Mouse (Mus musculus) stomach, embryonic 15.5 days (tissue): ENCODE results near the gene Lsamp. TPM values are rescaled to one million over a fixed set of nuclear protein-coding genes. Genes with fewer than 3 reads are reported as not detected.

ENCODE experiments used
- ATAC-seq: fragments of 200-750 bp; cut with Nextera tagmentation; 2 replicates; pipeline ENCODE4 v1.8.0; 2017; ENCODE audit warnings: low read depth, moderate number of reproducible peaks, moderate TSS enrichment; ENCODE audit not compliant: insufficient read depth, low FRiP score
- H3K27ac ChIP-seq: fragments of 300-500 bp; sonication (generic); 2 replicates; pipeline ENCODE4 v1.5.1; 2015; ENCODE audit warnings: mild to moderate bottlenecking, inconsistent platforms
- H3K27me3 ChIP-seq: fragments of 300-500 bp; sonication (generic); replicated peaks from 2 replicates; pipeline ENCODE4 v1.6.1; 2015; ENCODE audit warnings: inconsistent platforms
- H3K36me3 ChIP-seq: fragments of 300-500 bp; sonication (generic); 2 replicates; pipeline ENCODE4 v1.6.1; 2015; ENCODE audit warnings: inconsistent platforms
- H3K4me1 ChIP-seq: fragments of 300-500 bp; sonication (generic); 2 replicates; pipeline ENCODE4 v1.6.1; 2015; ENCODE audit warnings: inconsistent platforms
- H3K4me2 ChIP-seq: fragments of 300-500 bp; sonication (generic); 2 replicates; pipeline ENCODE4 v1.6.1; 2015; ENCODE audit warnings: mild to moderate bottlenecking, inconsistent platforms
- H3K4me3 ChIP-seq: fragments of 300-500 bp; sonication (generic); replicated peaks from 2 replicates; pipeline ENCODE4 v1.5.1; 2015; ENCODE audit warnings: inconsistent platforms
- H3K9ac ChIP-seq: fragments of 300-500 bp; sonication (generic); 2 replicates; pipeline ENCODE4 v1.6.1; 2015; ENCODE audit warnings: inconsistent platforms
- H3K9me3 ChIP-seq: fragments of 300-500 bp; sonication (generic); 2 replicates; pipeline ENCODE4 v1.6.1; 2016; ENCODE audit warnings: inconsistent platforms
- WGBS: fragments of 180-500 bp; shearing (Covaris S2); methylation state at CpG from one replicate; pipeline ENCODE4 v1.1.7; 2015; 5-methylcytosine and 5-hydroxymethylcytosine counted together
- polyA plus RNA-seq: library from polyadenylated mRNA; unstranded; fragments of >200 nt; fragmentation: Nextera tagmentation; extraction: Ambion mirVana; gene quantifications from 2 replicates; pipeline ENCODE4 v1.2.1, GENCODE M21; 2015

The Lsamp gene
- polyA plus RNA-seq, 1 experiment from 2014 or later = 8.5 TPM

DNA sequence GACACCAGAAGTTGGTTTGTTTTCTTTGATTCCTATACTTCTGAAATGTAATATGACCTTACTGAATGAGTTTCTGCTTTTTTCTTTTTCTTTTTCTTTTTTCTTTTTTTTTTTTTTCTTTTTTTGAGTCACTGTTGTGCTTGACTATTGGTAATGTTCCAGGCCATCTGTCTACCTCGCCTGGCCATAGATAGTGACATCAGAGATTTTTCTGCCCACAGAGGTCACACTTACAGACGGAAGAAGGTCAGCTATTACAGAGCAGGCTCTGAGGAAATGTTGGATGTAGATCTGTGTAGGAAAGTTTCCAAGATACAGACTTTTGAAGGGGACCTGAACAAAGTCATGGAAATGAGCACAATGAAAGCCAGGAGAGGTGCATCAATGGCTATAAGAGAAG is 76.3 kb downstream of the Lsamp start:
- WGBS = 56% methylated on average over 2 of the region's 2 CpGs
- Histone ChIP-seq H3K4me3 (no peak overlapping the region), H3K27ac (no peak overlapping the region), H3K9me3 (no peaks in the 10 kb centered on the region), H3K36me3 (no peaks in the 10 kb centered on the region), H3K4me1 (no peaks in the 10 kb centered on the region), H3K9ac (no peak overlapping the region), H3K4me2 (no peak overlapping the region), H3K27me3 (no peaks in the 10 kb centered on the region)
- ATAC-seq = no peak

DNA sequence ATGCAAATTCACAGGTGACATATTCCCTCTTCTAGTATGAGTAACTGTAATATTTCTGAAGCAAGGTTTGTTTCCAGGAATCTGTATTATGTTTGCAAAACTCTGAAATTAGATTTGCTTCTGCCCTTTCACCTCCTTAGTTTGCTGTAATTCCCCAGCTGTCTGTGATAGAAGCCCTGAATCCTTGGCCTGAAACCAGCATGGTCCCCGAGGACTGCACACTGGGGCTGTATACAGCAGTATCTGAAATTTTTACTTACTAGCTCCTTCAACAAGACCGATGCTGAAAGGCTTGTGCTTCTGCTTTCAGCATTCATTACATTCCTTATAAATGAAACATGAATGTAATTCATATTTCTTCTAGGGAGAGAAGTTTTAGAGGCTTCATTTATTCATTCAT is 91.4 kb downstream of the Lsamp start:
- no peaks in the 10 kb centered on the region for H3K27me3 ChIP-seq
- no peaks in the 10 kb centered on the region for H3K4me1 ChIP-seq
- ATAC-seq = no peak
- H3K4me2 ChIP-seq = no peak overlapping the region
- H3K9ac ChIP-seq = no peak overlapping the region
- H3K27ac ChIP-seq = no peak overlapping the region
- WGBS = 47% methylated on average over 2 of the region's 2 CpGs
- no peaks in the 10 kb centered on the region for H3K36me3 ChIP-seq
- no peaks in the 10 kb centered on the region for H3K9me3 ChIP-seq
- H3K4me3 ChIP-seq = no peak overlapping the region

DNA sequence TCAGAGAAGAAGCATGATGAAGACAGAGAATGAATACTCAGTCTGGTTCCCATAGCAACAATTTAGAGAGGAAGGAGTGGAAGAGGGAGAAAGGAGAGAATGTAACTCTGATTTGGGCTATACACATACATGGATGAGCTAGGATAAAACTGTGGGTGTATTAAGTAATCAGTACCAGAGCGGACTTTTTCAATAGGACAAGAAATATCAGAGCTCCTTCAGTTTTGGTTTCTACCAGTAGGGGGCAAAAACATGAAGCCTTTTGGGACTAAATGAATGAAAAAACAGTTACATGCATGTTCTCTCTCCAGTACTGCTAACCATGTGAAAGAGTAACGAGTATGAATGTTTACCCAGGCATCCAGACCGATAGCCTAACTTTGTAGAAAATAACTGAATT is 96.1 kb downstream of the Lsamp start:
- ATAC-seq = no peak
- Histone ChIP-seq H3K4me2 (no peak overlapping the region), H3K27me3 (no peaks in the 10 kb centered on the region), H3K9me3 (no peaks in the 10 kb centered on the region), H3K4me3 (no peak overlapping the region), H3K9ac (no peak overlapping the region), H3K4me1 (no peaks in the 10 kb centered on the region), H3K27ac (no peak overlapping the region), H3K36me3 (no peaks in the 10 kb centered on the region)
- 73% methylated on average over 3 of the region's 3 CpGs for WGBS

- H3K9ac ChIP-seq = no peak overlapping the region
- H3K9me3 ChIP-seq = no peaks in the 10 kb centered on the region
- ATAC-seq = no peak
- H3K27ac ChIP-seq = no peak overlapping the region
- no peaks in the 10 kb centered on the region for H3K27me3 ChIP-seq
- WGBS = 70% methylated on average over 4 of the region's 4 CpGs
- no peak overlapping the region for H3K4me3 ChIP-seq
- no peaks in the 10 kb centered on the region for H3K36me3 ChIP-seq
- no peak overlapping the region for H3K4me2 ChIP-seq
- H3K4me1 ChIP-seq = no peaks in the 10 kb centered on the region
Observed at GRCm38 (mm10) chr16:40104329-40104728, 120.2 kb downstream of the Lsamp start.

DNA sequence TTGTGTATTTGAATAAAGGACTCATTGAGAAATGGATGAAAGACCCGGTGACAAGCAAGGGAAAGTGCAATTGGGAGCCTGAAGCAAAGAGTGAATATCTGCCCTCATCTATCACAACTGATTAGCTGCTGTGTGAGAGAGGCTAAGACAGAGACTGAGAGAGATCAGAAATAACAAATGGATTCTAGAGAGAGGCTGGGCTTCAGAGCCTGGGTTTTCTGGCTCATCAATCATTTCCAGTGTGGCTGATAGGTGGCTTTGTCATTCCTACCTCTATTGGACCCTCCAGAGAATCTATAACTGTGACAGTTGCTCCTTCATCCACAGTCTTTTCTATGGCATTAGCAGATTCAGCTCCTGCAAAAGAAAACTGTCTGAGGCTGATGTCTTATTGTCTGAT is 198.8 kb downstream of the Lsamp start:
- Histone ChIP-seq H3K4me1 (no peaks in the 10 kb centered on the region), H3K36me3 (no peaks in the 10 kb centered on the region), H3K4me2 (no peak overlapping the region), H3K9ac (no peak overlapping the region), H3K4me3 (no peak overlapping the region), H3K27me3 (no peaks in the 10 kb centered on the region), H3K9me3 (no peaks in the 10 kb centered on the region), H3K27ac (no peak overlapping the region)
- ATAC-seq = no peak
- WGBS = 36% methylated on average over 1 of the region's 1 CpGs

DNA sequence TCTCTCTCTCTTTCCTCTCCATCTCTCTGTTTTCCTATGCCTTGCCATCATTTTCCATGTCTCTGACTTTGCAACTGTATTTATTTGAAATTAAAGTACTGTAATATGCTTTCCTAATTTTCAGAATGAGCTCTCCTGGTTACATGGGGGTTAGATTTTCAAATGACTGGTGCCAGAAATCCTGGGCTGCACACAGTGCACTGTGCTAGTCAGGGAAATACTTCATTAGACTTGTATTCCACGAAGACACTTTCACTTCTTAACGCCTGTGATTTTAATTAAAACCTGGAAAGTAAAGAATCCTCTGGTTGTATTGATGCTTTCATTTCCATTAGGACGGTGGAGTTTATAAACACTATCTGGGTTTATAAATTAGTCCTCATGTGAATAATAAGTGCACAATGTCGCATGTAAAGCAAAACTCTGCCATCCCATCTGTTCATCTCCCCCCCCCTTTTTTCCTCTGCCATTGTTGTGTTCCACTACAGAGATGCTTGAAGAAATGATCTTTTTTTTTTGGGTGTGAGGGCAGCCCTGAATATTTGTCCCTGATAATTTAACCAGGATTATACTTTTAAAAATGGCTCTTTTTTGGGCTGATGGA is 203.9 kb downstream of the Lsamp start:
- no peaks in the 10 kb centered on the region for H3K27me3 ChIP-seq
- WGBS = 55% methylated on average over 4 of the region's 4 CpGs
- no peaks in the 10 kb centered on the region for H3K9me3 ChIP-seq
- no peak overlapping the region for H3K4me3 ChIP-seq
- H3K9ac ChIP-seq = no peak overlapping the region
- no peak overlapping the region for H3K27ac ChIP-seq
- no peak for ATAC-seq
- H3K36me3 ChIP-seq = no peaks in the 10 kb centered on the region
- H3K4me1 ChIP-seq = no peaks in the 10 kb centered on the region
- no peak overlapping the region for H3K4me2 ChIP-seq

DNA sequence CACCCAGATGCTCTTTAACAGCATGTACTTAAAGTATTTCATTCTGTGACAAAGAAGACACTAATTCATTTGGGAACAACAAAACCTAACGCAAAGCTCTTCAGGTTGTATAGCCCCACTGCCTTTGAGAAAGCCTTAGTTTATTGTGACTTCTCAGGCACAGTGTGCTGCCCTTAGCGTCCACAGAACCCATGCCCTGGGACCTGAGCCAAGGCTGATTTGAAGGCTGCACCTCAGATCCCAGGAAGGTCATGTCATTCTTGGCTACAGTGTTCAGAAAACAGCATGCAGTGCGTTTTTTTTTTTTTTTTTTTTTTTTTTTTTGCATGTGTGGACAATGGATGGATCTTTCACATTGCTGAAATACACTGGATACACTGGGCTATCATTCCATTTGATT is 210.2 kb downstream of the Lsamp start:
- Histone ChIP-seq H3K4me2 (no peak overlapping the region), H3K27me3 (no peaks in the 10 kb centered on the region), H3K4me3 (no peak overlapping the region), H3K27ac (no peak overlapping the region), H3K9me3 (no peaks in the 10 kb centered on the region), H3K4me1 (no peaks in the 10 kb centered on the region), H3K9ac (no peak overlapping the region), H3K36me3 (no peaks in the 10 kb centered on the region)
- WGBS = 57% methylated on average over 3 of the region's 3 CpGs
- no peak for ATAC-seq

- ATAC-seq = no peak
- Histone ChIP-seq H3K4me1 (no peaks in the 10 kb centered on the region), H3K4me2 (no peak overlapping the region), H3K9me3 (no peaks in the 10 kb centered on the region), H3K9ac (no peak overlapping the region), H3K36me3 (no peaks in the 10 kb centered on the region), H3K27me3 (no peaks in the 10 kb centered on the region), H3K27ac (no peak overlapping the region), H3K4me3 (no peak overlapping the region)
- WGBS = 46% methylated on average over 2 of the region's 2 CpGs
Observed at GRCm38 (mm10) chr16:40194839-40195238, 210.7 kb downstream of the Lsamp start.

DNA sequence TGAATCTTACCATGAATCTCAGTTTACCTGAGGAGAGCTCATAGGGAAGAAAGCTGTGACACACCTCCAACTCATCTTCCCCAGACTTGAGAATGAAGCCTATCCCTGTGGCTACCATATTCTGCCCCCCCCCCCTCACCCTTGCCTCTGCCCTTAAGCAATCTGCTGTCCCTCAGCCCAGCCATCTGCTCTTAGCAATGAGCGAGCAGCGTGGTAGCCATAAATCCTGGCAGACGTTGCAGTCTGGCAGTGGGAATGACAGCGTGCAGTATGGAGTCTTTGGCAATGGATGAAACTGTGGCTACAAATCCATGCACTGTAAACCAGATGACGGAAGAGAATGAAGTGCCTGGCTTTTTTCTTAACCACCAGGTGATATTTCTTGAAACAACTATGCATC is 244.5 kb downstream of the Lsamp start:
- Histone ChIP-seq H3K36me3 (no peaks in the 10 kb centered on the region), H3K9ac (no peak overlapping the region), H3K9me3 (no peaks in the 10 kb centered on the region), H3K27ac (no peak overlapping the region), H3K4me1 (no peaks in the 10 kb centered on the region), H3K4me2 (no peak overlapping the region), H3K27me3 (no peaks in the 10 kb centered on the region), H3K4me3 (no peak overlapping the region)
- no peak for ATAC-seq
- WGBS = 52% methylated on average over 5 of the region's 5 CpGs

GRCm38 (mm10) chr16:40233066-40233465 is 248.9 kb downstream of the Lsamp start:
- Histone ChIP-seq H3K4me1 (no peaks in the 10 kb centered on the region), H3K4me3 (no peak overlapping the region), H3K9me3 (no peaks in the 10 kb centered on the region), H3K36me3 (no peaks in the 10 kb centered on the region), H3K4me2 (no peak overlapping the region), H3K27me3 (no peaks in the 10 kb centered on the region), H3K27ac (no peak overlapping the region), H3K9ac (no peak overlapping the region)
- WGBS = 44% methylated on average over 2 of the region's 2 CpGs
- no peak for ATAC-seq

DNA sequence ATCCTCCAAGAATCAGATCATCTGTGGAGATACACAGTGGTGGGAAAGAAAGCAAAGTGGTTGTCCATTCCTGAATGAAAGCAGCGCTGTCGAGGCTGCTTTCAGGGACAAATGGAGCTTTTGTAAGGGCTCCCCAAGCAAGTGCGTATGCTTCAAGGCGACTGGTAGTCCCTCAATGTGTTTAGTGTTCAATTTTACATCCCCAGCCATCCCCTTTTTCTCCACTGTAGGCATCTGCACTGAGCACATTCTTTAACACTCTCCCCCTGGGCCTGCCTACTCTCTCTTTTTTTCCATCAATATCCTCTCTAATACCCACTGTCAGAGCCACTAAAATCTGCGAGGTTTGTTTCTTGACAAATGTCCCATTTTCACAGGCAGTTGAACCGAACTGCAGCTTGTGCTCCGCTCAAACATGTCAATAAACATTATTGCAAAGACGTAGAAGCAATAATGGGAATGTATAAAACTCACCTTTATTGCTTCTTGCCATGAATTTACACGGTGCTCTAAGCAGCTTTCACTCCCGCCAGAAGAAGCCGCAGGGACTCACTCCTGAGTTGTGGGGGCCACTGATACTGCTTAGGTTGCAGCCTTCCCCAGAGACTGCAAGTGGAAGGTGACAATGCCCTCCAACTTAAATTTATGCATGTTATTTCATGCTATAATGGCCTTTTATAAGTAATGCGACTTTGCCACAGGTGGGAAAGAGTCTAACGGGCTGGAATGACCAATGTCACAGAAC is 250.2 kb downstream of the Lsamp start:
- no peaks in the 10 kb centered on the region for H3K27me3 ChIP-seq
- H3K4me2 ChIP-seq = no peak overlapping the region
- no peak overlapping the region for H3K4me3 ChIP-seq
- H3K4me1 ChIP-seq = no peaks in the 10 kb centered on the region
- WGBS = 68% methylated on average over 13 of the region's 13 CpGs
- no peak for ATAC-seq
- H3K9ac ChIP-seq = no peak overlapping the region
- no peaks in the 10 kb centered on the region for H3K36me3 ChIP-seq
- no peak overlapping the region for H3K27ac ChIP-seq
- no peaks in the 10 kb centered on the region for H3K9me3 ChIP-seq

- Histone ChIP-seq H3K27ac (no peak overlapping the region), H3K36me3 (no peaks in the 10 kb centered on the region), H3K4me1 (no peaks in the 10 kb centered on the region), H3K27me3 (no peaks in the 10 kb centered on the region), H3K4me2 (no peak overlapping the region), H3K9me3 (no peaks in the 10 kb centered on the region), H3K9ac (no peak overlapping the region), H3K4me3 (no peak overlapping the region)
- WGBS = 76% methylated on average over 3 of the region's 3 CpGs
- no peak for ATAC-seq
Observed at GRCm38 (mm10) chr16:40271859-40272258, 287.7 kb downstream of the Lsamp start.

- no peak for ATAC-seq
- Histone ChIP-seq H3K9me3 (no peaks in the 10 kb centered on the region), H3K36me3 (no peaks in the 10 kb centered on the region), H3K9ac (no peak overlapping the region), H3K4me3 (no peak overlapping the region), H3K27me3 (no peaks in the 10 kb centered on the region), H3K27ac (no peak overlapping the region), H3K4me1 (no peaks in the 10 kb centered on the region), H3K4me2 (no peak overlapping the region)
- 58% methylated on average over 4 of the region's 4 CpGs for WGBS
Observed at GRCm38 (mm10) chr16:40290132-40290531, 306.0 kb downstream of the Lsamp start.
